In genomic region chr12:3872410-3873230, GRCm38 (mm10) we compare ENCODE assay signal across 9 mouse cellular contexts.
DNase-seq lines count a peak whose midpoint lies in the region; ATAC-seq and TF ChIP-seq lines count a peak whose summit lies in the region.
"Had no signal": no experiment of that assay in that cellular context is flagged by ENCODE, and none has a peak within 500 bp of the region (broad histone marks: within the 10 kb centered on the region; RNA-seq: fewer than 3 reads in every experiment).

No protein-coding gene starts in this region.

- no peaks in the 10 kb centered on the region for H3K27me3 ChIP-seq in heart, adult 2 months (ENCODE audit: control insufficient read depth, insufficient read depth, low read length)
- H3K27me3 ChIP-seq in lung, embryonic 15.5 days = no peaks in the 10 kb centered on the region
- H3K27me3 ChIP-seq: forebrain, embryonic 12.5 days had no signal

- intact Hi-C loops in heart, adult 2 months (cut with DNase I) = loop anchor here (5.0 kb wide), 1 partner anchor 65 kb away; the partner anchor contains the start of gene Dnmt3a

- no peak overlapping the region for H3K4me2 ChIP-seq in lung, embryonic 15.5 days
- H3K4me2 ChIP-seq: forebrain, embryonic 12.5 days had no signal

- peak overlapping the region; percentile 31 for H3K27ac ChIP-seq in heart, adult 2 months
- H3K27ac ChIP-seq in lung, embryonic 15.5 days = 0 out of 2 replicates have a peak overlapping the region, but pooled peaks have one; percentile 2
- H3K27ac ChIP-seq: forebrain, embryonic 12.5 days had no signal

- no peak for TF ChIP-seq EP300 in heart, adult 2 months (IDR thresholded peaks at IDR 0.05; ENCODE audit: insufficient read depth, low read depth, low read length)

- no peak for TF ChIP-seq POLR2A in heart, adult 2 months (IDR thresholded peaks at IDR 0.05; ENCODE audit: insufficient read depth, low read depth, low read length)

- H3K4me1 ChIP-seq in heart, adult 2 months (ENCODE audit: control insufficient read depth, insufficient read depth, low read length) = peaks cover 26% of the 10 kb centered on the region
- H3K4me1 ChIP-seq in lung, embryonic 15.5 days = peaks cover 46% of the 10 kb centered on the region

- no peaks in the 10 kb centered on the region for H3K9me3 ChIP-seq in lung, embryonic 15.5 days
- H3K9me3 ChIP-seq: forebrain, embryonic 12.5 days had no signal

- H3K4me3 ChIP-seq in heart, adult 2 months = no peak overlapping the region
- no peak overlapping the region for H3K4me3 ChIP-seq in lung, embryonic 15.5 days
- H3K4me3 ChIP-seq: forebrain, embryonic 12.5 days had no signal

- ATAC-seq in lung, embryonic 15.5 days (ENCODE audit: borderline replicate concordance, extremely low read depth, low FRiP score, low TSS enrichment) = no peak
- ATAC-seq in activated CD4-positive, CD25-positive, alpha-beta regulatory T cell, adult 4 months = peak; percentile 12

- no peak overlapping the region for H3K9ac ChIP-seq in heart, adult 2 months (ENCODE audit: low read depth, low read length)
- H3K9ac ChIP-seq in lung, embryonic 15.5 days = no peak overlapping the region
- H3K9ac ChIP-seq: forebrain, embryonic 12.5 days had no signal

- WGBS in heart, adult 2 months = 72% methylated on average over 9 of the region's 9 CpGs
- 66% methylated on average over 9 of the region's 9 CpGs for WGBS in lung, embryonic 15.5 days

- no peaks in the 10 kb centered on the region for H3K79me2 ChIP-seq in heart, adult 2 months (replicated peaks; ENCODE audit: control insufficient read depth, insufficient read depth, low read length)

- peaks cover 3% of the 10 kb centered on the region; the same call in 1 of the 2 replicates for H3K36me3 ChIP-seq in heart, adult 2 months (ENCODE audit: control insufficient read depth, insufficient read depth, low read length)
- H3K36me3 ChIP-seq in lung, embryonic 15.5 days = peaks cover 37% of the 10 kb centered on the region; the same call in 1 of the 2 replicates

- no peak for DNase-seq in heart, adult 2 months
- DNase-seq in heart, adult 9 months (ENCODE audit: low spot score in 2 of 2) = no peak
- no peak for DNase-seq in lung, postnatal 36 days
- DNase-seq in kidney, postnatal 36 days = peak; percentile 62 to 77
- no peak for DNase-seq in retina, postnatal 1 day
- no peak for DNase-seq in embryo, embryonic 9.5 days (ENCODE audit: extremely low spot score)

- no peak for TF ChIP-seq CTCF in heart, adult 2 months (IDR thresholded peaks at IDR 0.05)

Comparison
In these comparisons a context has a peak if more than half of its experiments do, and no peak if none do; other contexts are left out.
1. DNase-seq: peak in kidney, postnatal 36 days (2 of 2); none in heart, adult 2 months (0 of 2), heart, adult 9 months (0 of 2), lung, postnatal 36 days (single experiment), retina, postnatal 1 day (single experiment) and embryo, embryonic 9.5 days (single experiment).